Mouse (Mus musculus) erythroblast, adult 5-6 weeks (primary cell): ENCODE measurements around the gene Aifm1. TPM values are rescaled to one million over a fixed set of nuclear protein-coding genes. Genes with fewer than 3 reads are reported as not detected.
"Not testable (repeated sequence)": the region's sequence is repeated elsewhere in the genome, so short reads cannot be mapped to it uniquely, and the experiment has no call there.

Source experiments
- ATAC-seq: replicated peaks from 2 replicates; pipeline ENCODE4 v1.8.0; 2016; ENCODE audit warnings: moderate number of reproducible peaks, mild to moderate bottlenecking, moderate TSS enrichment, inconsistent platforms; ENCODE audit not compliant: poor library complexity, low FRiP score, severe bottlenecking
- total RNA-seq, 2 experiments: library from RNA; stranded (forward) in 1 of 2; stranded (reverse) in 1 of 2; fragments of 150-400 nt in 1 of 2; fragments of 200-764, 138-1000 nt in 1 of 2; gene quantifications; 2 replicates each; pipeline versions ENCODE4 v1.2.3 to v1.2.4; 2015 to 2017; ENCODE audit warnings: low replicate concordance in 2 of 2

Aifm1 gene
- total RNA-seq, 2 experiments from 2014 or later = 16.3 to 18.1 TPM

DNA sequence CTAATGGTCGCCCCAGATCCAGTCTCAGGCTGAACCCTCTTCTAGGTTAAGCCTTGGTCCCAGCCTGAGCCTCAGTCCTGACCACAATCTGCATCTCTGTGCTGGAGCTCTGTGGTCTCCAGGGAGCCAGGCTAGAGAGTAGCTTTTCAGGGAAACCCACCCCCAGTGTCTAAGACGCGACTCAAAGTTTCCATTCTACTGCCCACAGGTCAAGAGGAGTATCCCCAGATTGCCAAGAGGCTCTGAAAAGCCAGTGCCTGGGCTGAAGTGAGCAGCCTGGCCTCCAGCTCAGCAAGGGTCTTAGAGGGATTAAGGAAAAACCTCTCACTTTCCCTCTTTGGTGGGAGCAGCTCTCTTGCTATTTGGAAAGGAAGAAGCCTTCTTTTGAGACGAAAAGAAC lies 51.1 kb downstream of the Aifm1 start:
- no peak for ATAC-seq

- no peak for ATAC-seq
Measured at GRCm38 (mm10) chrX:48461006-48461405, 52.4 kb downstream of the Aifm1 start.

GRCm38 (mm10) chrX:48460496-48460895 lies 52.9 kb downstream of the Aifm1 start:
- no peak for ATAC-seq

- no peak for ATAC-seq
Measured at GRCm38 (mm10) chrX:48456956-48457355, 56.4 kb downstream of the Aifm1 start.

GRCm38 (mm10) chrX:48455018-48455417 lies 58.3 kb downstream of the Aifm1 start:
- ATAC-seq = no peak

DNA sequence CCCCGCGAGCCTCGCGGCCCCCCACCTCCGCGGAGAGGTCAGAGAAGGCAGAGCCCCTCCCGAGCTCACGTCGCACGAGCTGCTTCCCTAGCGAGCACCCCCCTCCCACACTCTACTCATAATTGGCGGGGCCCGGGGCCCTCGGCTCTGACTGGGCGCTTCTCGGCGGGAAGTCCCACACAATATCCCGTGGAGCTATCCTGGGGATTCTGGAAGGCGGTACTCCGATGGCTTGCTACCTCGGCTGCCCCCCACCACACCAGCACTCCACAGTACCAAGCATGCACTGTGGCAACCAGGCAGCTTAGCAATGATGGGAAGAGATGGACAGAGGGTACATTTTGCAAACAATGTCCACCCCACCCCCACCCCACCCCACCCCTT lies 58.9 kb downstream of the Aifm1 start:
- ATAC-seq = no peak

GRCm38 (mm10) chrX:48453736-48454494 lies 59.4 kb downstream of the Aifm1 start:
- ATAC-seq = peak; percentile 90

DNA sequence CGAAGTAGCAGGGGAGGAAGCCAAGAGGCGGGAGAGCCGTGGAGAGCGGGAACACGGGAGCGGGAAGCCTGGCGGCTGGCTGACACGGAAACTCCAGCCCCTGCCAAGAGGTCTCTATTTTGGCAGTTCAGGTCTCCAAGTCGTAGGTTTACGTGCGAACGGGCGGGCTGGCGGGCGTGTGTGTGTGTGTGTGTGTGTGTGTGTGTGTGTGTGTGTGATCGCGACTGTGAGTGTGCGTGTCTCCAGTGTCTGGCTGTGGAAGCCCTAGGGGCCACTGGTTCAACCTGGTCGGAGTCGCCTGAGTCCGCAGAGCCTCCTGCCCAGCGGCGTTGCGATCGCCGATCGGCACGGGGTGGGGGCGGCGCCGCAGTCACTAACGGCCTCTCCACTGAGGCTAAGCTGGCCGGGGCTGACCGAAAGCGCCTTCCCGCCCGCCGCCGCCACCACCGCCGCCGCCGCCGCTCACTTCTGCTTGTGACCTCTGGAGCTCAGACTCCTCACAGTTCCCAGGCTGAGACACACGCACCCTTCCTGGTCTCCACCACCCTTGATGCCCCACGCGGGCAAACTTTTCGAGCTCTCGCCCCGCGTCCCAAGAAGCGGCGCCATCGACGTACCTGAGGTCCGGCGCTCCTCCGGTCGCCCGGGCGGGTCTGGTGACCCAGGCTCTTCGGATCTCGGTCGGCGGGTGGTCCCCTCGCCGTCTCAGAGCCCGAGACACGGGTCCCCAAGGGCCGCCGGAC lies 60.3 kb downstream of the Aifm1 start:
- peak; percentile 33; the same call in 1 of the 2 replicates for ATAC-seq

GRCm38 (mm10) chrX:48452231-48452890 lies 61.0 kb downstream of the Aifm1 start:
- ATAC-seq = no peak

DNA sequence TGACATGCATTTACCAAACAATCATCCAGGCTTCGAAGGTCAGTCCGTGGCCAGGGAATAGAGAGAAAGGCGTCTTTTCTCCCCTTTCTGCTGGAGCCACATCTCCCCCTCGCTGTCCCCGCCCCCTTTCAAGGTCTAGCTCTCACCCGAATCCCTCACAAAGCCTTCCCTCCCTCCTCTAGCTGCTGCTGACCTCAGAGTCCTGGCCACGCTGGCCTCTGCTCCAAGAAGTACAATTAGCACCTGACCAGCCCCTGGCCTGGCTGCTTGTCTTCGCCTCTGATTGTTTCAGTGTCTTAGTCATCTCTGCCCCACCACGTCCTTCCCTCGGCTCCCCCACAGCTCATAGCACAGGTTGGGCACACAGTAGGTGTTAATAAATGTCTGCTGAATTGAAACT lies 63.7 kb downstream of the Aifm1 start:
- ATAC-seq = no peak

DNA sequence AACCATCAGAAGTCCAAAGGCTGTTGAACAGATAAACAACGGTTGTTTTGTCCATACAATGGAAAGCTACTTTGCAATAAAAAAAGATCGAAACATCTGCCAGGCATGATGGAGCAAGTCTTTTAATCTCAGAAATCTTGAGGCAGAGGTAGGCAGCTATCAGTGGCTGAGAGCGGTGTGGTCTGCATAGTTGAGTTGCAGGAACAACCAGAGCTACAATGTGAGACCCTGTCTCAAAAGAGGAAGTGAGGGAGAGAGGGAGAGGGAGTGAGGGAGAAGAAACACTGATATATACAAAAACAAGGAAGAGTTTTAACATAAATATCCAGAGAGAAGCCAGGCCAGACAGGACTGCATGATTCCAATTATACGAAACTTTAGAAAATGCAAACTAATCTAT lies 68.7 kb downstream of the Aifm1 start:
- ATAC-seq = no peak

DNA sequence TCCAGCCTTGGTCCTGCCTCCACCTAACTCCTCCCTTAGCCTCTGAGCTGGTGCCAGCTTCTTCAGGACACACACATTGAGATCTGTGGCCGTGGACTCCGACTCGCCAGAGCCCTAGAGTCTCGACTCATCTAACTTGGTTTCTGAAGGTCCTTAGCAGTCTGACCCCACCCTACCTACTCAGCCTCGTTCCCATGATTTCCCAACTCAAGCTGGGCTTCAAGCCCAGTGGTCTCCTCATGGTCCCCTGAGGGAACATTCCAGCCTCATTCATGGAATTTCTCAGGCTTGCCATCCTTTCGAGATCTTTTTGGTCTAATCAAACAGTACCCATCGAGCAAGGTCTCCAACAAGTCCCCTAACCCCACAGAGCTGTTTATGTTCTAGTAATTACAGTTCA lies 71.4 kb downstream of the Aifm1 start:
- no peak for ATAC-seq

GRCm38 (mm10) chrX:48441548-48441947 lies 71.8 kb downstream of the Aifm1 start:
- ATAC-seq = no peak

DNA sequence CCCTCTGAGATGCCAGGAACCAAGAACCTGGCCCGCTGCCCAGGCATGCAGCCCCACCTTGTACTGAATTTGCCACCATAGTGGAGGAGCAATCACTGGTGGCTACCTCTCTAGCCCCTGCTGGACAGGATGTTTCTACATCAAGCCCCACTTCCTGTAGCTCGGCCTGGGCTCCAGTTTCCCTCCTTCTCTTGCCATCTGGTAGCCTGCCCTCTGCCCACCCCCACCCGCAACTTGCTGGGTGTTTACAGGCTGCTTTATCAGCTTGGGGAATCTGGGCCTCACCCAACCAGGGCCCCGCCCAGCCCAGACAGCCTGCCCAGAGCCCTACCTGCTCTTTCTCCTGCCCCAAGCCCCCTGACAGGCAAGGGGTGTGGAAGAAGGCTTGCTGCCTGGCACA lies 74.3 kb downstream of the Aifm1 start:
- no peak for ATAC-seq

- ATAC-seq = not testable (repeated sequence)
Measured at GRCm38 (mm10) chrX:48436082-48436481, 77.3 kb downstream of the Aifm1 start.

- no peak for ATAC-seq
Measured at GRCm38 (mm10) chrX:48435477-48435900, 77.9 kb downstream of the Aifm1 start.

GRCm38 (mm10) chrX:48434251-48434650 lies 79.1 kb downstream of the Aifm1 start:
- no peak for ATAC-seq

DNA sequence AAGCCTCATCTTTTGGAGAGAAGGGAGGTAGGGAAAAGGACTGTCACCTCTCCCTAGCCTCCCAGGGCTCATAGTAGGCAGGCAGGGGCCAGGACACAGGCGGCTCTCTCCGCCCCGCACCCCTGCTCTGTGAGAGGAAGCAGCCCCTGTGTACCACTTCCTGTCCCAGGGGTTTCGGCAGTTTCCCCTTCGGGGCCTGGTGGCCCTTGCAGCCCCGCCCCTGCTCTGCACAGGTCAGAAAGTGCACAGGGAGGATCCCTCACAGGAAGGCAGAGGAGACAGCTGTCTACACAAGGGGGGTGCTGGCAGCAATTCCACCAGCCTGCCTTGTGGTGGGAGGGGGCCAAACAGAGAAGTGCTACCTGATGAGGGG lies 79.8 kb downstream of the Aifm1 start:
- ATAC-seq = no peak

GRCm38 (mm10) chrX:48432599-48433526 lies 80.5 kb downstream of the Aifm1 start:
- ATAC-seq = no peak

GRCm38 (mm10) chrX:48429538-48429937 lies 83.8 kb downstream of the Aifm1 start:
- ATAC-seq = no peak
